Mouse (Mus musculus) kidney, adult 2 months (tissue): ENCODE measurements around the gene Ap1b1. TPM values are rescaled to one million over a fixed set of nuclear protein-coding genes. Genes with fewer than 3 reads are reported as not detected.
A peak's percentile ranks its signal among the peaks of the same experiment; 100 is the strongest.

ENCODE experiments used
- DNase-seq: peaks from one replicate; pipeline ENCODE4 v3.0.0; 2021
- H3K27ac ChIP-seq: fragments of 200-500 bp; 2 replicates; pipeline ENCODE4 v1.5.1; 2012; ENCODE audit warnings: low read depth, low read length, control low read depth, inconsistent platforms; ENCODE audit not compliant: insufficient read depth
- H3K27me3 ChIP-seq: fragments of 200-500 bp; replicated peaks from 2 replicates; pipeline ENCODE4 v1.6.1; 2012; ENCODE audit warnings: mild to moderate bottlenecking, moderate library complexity, low read length, inconsistent platforms; ENCODE audit not compliant: control insufficient read depth, insufficient read depth
- H3K36me3 ChIP-seq: fragments of 200-500 bp; 2 replicates; pipeline ENCODE4 v1.6.1; 2012; ENCODE audit warnings: mild to moderate bottlenecking, moderate library complexity, low read length, inconsistent platforms; ENCODE audit not compliant: control insufficient read depth, insufficient read depth
- H3K4me1 ChIP-seq: fragments of 200-500 bp; 2 replicates; pipeline ENCODE4 v1.6.1; 2011; ENCODE audit warnings: low read length; ENCODE audit not compliant: control insufficient read depth, insufficient read depth
- H3K4me3 ChIP-seq: fragments of 200-500 bp; 2 replicates; pipeline ENCODE4 v1.5.1; 2011; ENCODE audit warnings: mild to moderate bottlenecking, low read depth, low read length, control low read depth; ENCODE audit not compliant: insufficient read depth
- CTCF ChIP-seq: fragments of 200-500 bp; conservative IDR thresholded peaks from 2 replicates; pipeline ENCODE4 v1.5.1; 2011; ENCODE audit warnings: low read depth, mild to moderate bottlenecking, control low read depth, low read length, moderate library complexity, mixed read lengths; ENCODE audit not compliant: insufficient read depth, insufficient read length
- POLR2A ChIP-seq: fragments of 200-500 bp; IDR thresholded peaks from one replicate; pipeline ENCODE4 v1.6.1; 2011; ENCODE audit warnings: low read depth, low read length, control low read depth
- WGBS: fragments of 180-500 bp; shearing (Covaris S2); methylation state at CpG from one replicate; pipeline ENCODE4 v1.1.7; 2018; 5-methylcytosine and 5-hydroxymethylcytosine counted together
- polyA plus RNA-seq: library from polyadenylated mRNA; depleted of rRNA; stranded (reverse); fragments of >200 nt; gene quantifications from 2 replicates; pipeline ENCODE4 v1.2.3, GENCODE M21; 2012

Gene Ap1b1
- polyA plus RNA-seq, 1 experiment = 110 TPM

DNA sequence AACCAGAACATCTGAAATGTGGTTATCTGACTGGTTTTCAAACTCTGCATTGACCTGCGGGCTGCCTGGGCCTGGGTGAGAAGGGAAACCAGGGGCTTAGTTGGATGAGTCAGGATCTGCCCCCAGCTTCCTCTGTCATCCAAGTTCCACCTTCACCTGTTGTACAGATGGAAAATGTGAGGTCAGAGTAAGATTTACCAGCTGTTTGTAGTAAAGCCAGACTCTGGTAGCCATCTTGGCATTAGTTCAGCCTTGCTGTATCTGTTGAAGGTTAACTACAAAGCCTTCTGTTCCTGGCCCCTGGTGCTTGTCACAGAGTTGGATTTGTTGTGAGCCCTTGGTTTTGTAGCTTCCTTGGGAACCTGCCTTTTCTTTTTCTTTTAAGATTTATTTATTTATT is 13.6 kb downstream of the Ap1b1 start:
- no peak for TF ChIP-seq POLR2A
- no peak for TF ChIP-seq CTCF
- DNase-seq = peak; percentile 68
- H3K27me3 ChIP-seq = no peaks in the 10 kb centered on the region
- no peak overlapping the region for H3K4me3 ChIP-seq
- peaks cover 19% of the 10 kb centered on the region for H3K4me1 ChIP-seq
- H3K27ac ChIP-seq = peak overlapping the region; percentile 19; the same call in 1 of the 2 replicates
- 88% methylated on average over 1 of the region's 1 CpGs for WGBS
- H3K36me3 ChIP-seq = no peaks in the 10 kb centered on the region

DNA sequence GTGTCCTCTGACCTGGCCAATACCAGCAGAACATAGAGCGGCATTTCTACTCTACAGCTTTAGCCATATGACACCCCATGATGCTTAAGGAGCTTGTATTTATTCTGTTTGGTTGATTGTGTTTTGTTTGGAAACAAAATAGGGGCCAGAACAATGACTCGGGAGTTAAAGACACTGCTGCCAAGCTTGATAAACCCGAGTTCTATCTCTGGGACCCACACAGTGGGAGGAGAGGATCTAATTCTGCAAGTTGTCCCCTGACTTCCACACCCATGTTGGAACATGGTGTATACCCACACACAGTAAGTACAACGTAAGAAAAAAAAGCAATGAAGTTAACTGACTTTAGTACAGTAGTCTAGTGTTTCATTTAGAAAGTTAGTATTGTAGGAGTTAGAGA is 16.2 kb downstream of the Ap1b1 start:
- Histone ChIP-seq H3K27ac (no peak overlapping the region), H3K4me3 (no peak overlapping the region), H3K36me3 (no peaks in the 10 kb centered on the region), H3K4me1 (peaks cover 17% of the 10 kb centered on the region), H3K27me3 (no peaks in the 10 kb centered on the region)
- no peak for DNase-seq
- 73% methylated on average over 4 of the region's 4 CpGs for WGBS
- TF ChIP-seq CTCF (no peak), POLR2A (no peak)

DNA sequence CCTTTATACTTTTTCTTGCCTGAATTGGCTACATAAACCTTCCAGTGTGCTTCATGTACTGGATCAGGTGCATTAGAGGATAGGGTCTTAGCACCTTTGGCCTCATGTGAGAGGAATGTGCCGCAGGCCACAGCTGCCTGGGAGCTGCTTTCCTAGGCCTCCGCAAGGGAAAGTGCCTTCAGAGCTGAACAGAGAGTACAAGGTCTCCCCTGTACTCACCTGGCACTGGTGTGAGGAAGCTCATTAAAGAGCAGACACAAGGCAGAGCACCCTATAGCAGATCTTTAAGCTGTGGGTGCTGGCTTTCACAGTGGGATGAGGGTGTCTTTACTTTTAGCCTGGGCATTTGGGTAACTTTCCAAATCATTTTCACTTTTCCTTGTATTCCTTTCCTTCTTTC is 18.9 kb downstream of the Ap1b1 start:
- DNase-seq = no peak
- Histone ChIP-seq H3K27me3 (no peaks in the 10 kb centered on the region), H3K36me3 (peaks cover 1% of the 10 kb centered on the region; the same call in 1 of the 2 replicates), H3K27ac (no peak overlapping the region), H3K4me1 (no peaks in the 10 kb centered on the region), H3K4me3 (no peak overlapping the region)
- 62% methylated on average over 2 of the region's 2 CpGs for WGBS
- TF ChIP-seq CTCF (no peak), POLR2A (no peak)

DNA sequence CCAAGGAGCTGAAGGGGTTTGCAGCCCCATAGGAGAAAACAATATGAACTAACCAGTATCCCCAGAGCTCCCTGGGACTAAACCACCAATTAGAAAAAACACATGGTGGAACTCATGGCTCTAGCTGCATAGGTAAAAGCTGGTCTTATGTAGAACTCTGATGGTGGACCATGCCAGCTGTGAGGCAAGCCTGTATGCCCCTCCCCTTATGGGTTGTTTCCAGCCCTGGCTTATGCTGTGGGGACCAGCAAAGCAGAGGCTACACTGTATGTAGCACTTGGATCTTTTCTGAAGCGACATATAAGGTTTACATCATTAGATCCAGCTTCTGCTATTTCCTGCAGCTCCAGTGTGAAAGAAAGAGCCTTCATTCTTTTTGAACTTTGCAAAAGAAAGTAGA is 20.6 kb downstream of the Ap1b1 start:
- no peaks in the 10 kb centered on the region for H3K27me3 ChIP-seq
- 94% methylated on average over 1 of the region's 1 CpGs for WGBS
- no peak overlapping the region for H3K4me3 ChIP-seq
- no peaks in the 10 kb centered on the region for H3K4me1 ChIP-seq
- no peak for DNase-seq
- no peak overlapping the region for H3K27ac ChIP-seq
- TF ChIP-seq CTCF (no peak), POLR2A (no peak)
- peaks cover 1% of the 10 kb centered on the region for H3K36me3 ChIP-seq

DNA sequence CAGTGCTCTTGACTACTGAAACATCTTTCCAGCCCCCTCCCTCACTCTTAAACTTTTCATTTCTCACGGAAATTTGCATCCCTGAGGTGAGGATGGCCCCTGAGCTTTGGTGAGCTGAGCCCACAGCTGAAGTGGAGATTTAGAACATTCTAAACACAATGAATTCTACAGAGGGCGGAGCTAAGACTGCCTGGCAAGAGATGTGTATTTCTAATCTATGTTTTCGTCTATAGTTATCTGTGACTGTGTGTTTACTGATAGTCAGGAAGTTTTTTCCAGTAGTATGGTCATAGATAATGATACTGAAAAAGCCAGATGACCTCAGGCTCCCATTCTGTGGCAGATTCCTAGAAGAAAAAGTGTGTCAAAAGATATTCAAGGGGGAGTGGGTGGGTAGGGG is 22.2 kb downstream of the Ap1b1 start:
- no peaks in the 10 kb centered on the region for H3K27me3 ChIP-seq
- H3K36me3 ChIP-seq = peaks cover 1% of the 10 kb centered on the region
- no peak for TF ChIP-seq POLR2A
- no peak for TF ChIP-seq CTCF
- no peaks in the 10 kb centered on the region for H3K4me1 ChIP-seq
- 85% methylated on average over 3 of the region's 3 CpGs for WGBS
- H3K4me3 ChIP-seq = no peak overlapping the region
- no peak for DNase-seq
- H3K27ac ChIP-seq = no peak overlapping the region

DNA sequence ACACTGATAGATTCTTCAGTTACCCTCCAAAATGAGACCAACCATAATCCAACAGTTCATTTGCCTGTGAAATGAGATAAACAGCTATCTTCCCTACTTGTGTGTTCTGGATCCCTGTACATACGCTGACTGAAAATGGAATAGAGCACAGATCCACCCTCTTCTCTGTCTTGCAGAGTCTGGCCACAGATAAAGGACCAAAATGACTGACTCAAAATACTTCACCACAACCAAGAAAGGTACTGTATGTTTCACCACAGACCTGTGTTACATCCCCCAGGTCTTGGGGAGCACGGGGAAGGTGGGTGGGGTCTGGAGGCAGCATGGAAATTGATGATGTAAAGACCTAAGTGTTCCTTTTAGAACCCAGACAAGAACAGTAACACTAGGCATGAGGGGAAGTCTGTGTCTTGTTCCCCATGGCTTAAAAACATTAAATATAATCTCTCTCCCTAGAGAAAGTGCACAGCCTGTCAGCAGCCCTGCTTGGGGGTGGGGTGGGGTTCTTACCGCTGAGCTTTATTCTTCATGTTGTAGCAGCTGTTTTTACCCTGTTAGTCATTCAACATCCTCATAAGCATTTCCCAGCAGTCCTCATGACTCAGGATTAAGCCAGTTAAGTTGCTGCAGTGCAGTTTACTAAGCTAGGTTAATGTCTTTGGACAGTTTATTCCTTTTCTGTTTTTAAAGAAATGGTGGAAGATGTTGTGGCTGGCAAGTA is 22.9 kb downstream of the Ap1b1 start:
- DNase-seq = no peak
- H3K27ac ChIP-seq = no peak overlapping the region
- WGBS = 69% methylated on average over 3 of the region's 3 CpGs
- H3K4me1 ChIP-seq = no peaks in the 10 kb centered on the region
- no peaks in the 10 kb centered on the region for H3K27me3 ChIP-seq
- TF ChIP-seq CTCF = no peak
- TF ChIP-seq POLR2A = no peak
- no peak overlapping the region for H3K4me3 ChIP-seq
- H3K36me3 ChIP-seq = peaks cover 1% of the 10 kb centered on the region

DNA sequence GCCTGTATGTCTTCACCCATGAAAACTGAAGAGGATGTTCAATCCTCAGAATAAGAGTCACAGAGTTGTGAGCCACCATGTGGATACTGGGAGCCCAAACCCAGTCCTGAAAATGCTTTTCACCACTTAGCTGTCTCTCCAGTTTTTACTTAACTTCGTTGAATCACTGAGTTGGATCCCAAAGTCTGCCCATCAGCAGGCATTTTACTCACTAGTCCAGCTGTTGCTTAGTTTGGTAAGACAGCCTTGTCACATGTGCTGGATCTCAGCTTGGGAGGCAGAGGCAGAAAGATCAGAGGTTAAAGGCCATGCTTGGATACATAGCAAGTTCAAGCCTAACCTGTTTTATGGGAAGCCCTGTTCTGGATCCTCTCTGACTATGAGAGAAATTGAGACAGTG is 23.6 kb downstream of the Ap1b1 start:
- peaks cover 1% of the 10 kb centered on the region for H3K36me3 ChIP-seq
- no peak overlapping the region for H3K4me3 ChIP-seq
- WGBS = 71% methylated on average over 1 of the region's 1 CpGs
- TF ChIP-seq CTCF (no peak), POLR2A (no peak)
- no peaks in the 10 kb centered on the region for H3K4me1 ChIP-seq
- no peak overlapping the region for H3K27ac ChIP-seq
- H3K27me3 ChIP-seq = no peaks in the 10 kb centered on the region
- DNase-seq = no peak

DNA sequence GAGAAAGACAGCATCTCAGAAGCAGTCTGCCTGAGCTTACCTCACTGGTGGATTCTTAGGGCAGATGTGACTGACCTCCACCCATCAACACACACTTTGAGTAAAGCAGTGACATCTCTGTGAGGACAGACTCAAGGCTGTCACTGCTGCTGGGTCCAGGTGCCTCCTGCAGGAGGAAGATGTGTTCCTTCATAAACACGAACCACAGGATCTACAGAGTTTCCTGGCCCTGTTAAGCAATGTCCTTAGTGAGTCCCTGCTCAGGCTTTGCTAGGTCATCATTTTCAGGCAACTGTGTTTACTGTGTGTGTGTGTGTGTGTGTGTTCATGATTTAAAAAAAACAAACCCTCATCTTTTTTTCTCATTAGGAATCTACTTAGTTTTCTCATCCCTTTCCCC is 24.9 kb downstream of the Ap1b1 start:
- Histone ChIP-seq H3K4me3 (no peak overlapping the region), H3K27me3 (no peaks in the 10 kb centered on the region), H3K36me3 (peaks cover 1% of the 10 kb centered on the region), H3K27ac (no peak overlapping the region), H3K4me1 (no peaks in the 10 kb centered on the region)
- WGBS = 68% methylated on average over 1 of the region's 1 CpGs
- DNase-seq = no peak
- TF ChIP-seq POLR2A (no peak), CTCF (no peak)
